Mouse (Mus musculus) heart, postnatal 36 days (tissue): ENCODE results near the gene Dpep3. TPM values are rescaled to one million over a fixed set of nuclear protein-coding genes. Genes with fewer than 3 reads are reported as not detected.
A peak's percentile ranks its signal among the peaks of the same experiment; 100 is the strongest.
"Not testable (repeated sequence)": the region's sequence is repeated elsewhere in the genome, so short reads cannot be mapped to it uniquely, and the experiment has no call there.

Source experiments
- DNase-seq, 2 experiments: peaks; one replicate each; pipeline ENCODE4 v3.0.0; 2021 to 2022
- intact Hi-C: fragments of 180-260 bp; cut with DNase I; formaldehyde crosslinking; loops from one replicate; pipeline ENCODE4 v1.15.1; 2025
- total RNA-seq, 2 experiments: library from RNA; stranded (reverse); gene quantifications; 2 replicates each; pipeline ENCODE4 v1.2.3; 2021

Dpep3 gene
- not detected for total RNA-seq

DNA sequence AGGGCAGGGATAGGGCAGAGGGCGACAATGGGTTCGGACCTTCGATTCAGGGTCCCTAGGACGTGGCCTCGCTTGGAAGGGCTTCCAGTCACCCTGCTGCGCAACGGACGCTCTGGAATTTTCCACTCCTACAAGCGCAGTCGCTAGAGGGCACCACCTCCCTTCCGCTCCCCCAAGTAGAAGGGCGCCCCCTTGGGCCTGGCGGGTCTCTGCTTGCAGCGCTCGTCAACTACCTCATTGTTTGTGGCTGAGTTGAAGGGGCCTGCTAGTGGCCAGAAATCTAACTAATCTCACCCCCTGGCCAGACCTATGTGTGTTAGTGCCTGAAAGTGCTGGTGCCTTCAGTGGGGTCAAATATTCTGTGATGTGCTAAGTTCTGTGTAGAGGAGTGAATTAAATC is at the start of gene Dpep3:
Dpep3 (minus strand) TSS at position 105 of the 400 bp plus-strand sequence.
- intact Hi-C loops, result no loop called here
- no peak for DNase-seq

DNA sequence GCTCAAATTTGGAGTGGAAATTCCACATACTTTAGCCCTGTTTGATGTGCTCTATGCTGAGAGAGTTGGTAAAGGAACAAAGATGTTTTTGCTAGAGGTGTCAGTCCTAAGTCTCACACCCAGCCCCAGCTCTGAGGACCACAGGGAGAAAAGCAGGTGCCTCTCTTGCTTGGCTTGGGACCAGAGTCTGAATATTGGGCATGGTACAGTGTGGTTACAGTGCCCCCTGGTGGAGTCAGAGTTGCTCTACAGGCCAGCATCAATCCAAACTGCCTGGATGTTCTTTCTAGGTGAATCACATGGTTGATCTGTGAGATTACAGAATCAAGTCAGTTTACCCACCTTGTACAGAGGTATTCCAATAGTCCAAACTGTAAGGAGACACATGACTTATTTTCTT is 43.3 kb upstream of the Dpep3 start:
- DNase-seq, result peak; percentile 76 to 82
- intact Hi-C loops, result loop anchor here (1.0 kb wide), 3 partner anchors 31 to 308 kb away; partner anchors contain the start of gene Dus2

DNA sequence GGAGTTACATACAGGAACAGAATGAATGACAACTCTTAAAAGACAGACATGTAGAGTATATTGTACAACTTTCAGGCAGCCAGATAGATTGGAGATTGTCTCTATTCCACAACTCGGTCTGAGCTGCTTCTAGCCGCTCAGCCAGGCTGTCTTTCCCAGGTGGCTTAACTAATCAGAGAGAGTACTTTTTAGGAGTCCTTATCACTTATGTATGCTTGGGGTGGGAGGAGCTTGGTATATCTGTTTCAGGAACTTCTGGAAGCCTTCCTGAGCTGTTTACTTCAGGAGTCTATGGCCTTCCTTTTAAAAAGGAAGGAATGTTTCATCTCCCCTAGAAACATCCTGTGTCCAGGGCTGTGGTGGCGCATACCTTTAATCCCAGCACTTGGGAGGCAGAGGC is 38.8 kb upstream of the Dpep3 start:
- intact Hi-C loops, result no loop called here

DNA sequence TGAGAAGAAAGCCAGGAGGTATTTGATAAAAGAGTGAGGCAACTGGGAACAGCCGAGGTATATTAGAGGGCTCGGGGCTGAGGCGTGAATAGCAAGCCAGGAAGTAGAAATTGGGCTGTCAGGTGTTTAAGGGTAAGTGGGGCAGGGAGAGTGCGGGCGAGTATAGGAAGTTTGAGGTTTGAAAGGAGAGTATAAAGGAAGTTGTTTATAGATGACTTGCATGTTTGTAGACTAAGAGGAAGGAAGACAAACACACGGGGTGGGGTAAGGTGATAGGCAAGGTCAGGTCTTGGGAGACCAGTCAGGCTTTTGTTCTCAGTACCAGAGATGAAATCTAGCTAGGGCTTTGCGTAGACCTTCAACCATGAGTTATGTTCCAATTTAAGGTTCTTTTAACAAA is 37.9 kb upstream of the Dpep3 start:
- no peak for DNase-seq
- intact Hi-C loops, result no loop called here

More for the DNA sequence above, 38.8 kb upstream of the Dpep3 start:
- no peak for DNase-seq

DNA sequence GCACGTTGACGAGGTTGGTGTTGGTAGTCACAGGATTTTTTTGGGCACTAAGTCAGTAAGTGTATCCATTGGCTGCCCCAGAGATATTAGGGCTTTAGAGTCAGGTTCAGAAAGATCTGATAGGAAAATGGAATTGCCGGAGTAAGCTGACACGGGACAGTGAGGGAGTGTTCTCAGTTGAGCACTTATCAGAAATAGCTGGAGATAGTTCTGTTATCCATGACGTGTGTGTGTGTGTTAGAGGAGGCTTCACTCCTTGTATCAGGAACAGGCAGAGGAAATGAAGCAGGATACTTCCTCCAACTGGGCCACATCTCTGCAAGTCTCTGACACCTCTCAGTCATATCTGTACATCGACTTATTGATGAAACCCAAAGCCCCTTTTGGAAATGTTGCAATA is 37.1 kb upstream of the Dpep3 start:
- intact Hi-C loops, result no loop called here
- DNase-seq, result no peak

DNA sequence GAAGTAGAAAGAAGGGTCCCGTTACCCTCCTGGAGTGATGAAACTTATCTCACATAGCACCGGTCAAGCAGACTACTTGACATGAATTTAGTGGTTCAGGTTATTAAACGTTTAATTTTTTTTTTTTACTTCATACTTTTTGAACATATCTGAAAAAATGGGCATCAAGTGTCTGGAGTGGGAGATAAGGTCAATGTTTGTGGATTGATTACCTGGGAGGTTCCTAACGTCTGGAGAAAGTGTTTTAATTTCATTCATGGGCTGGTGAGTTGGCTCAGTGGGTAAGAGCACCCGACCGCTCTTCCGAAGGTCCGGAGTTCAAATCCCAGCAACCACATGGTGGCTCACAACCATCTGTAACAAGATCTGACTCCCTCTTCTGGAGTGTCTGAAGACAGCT is 33.0 kb upstream of the Dpep3 start:
- DNase-seq, result not testable (repeated sequence)
- intact Hi-C loops, result loop anchor here (5.0 kb wide), 1 partner anchor 75 kb away; the partner anchor contains the start of gene Psmb10

DNA sequence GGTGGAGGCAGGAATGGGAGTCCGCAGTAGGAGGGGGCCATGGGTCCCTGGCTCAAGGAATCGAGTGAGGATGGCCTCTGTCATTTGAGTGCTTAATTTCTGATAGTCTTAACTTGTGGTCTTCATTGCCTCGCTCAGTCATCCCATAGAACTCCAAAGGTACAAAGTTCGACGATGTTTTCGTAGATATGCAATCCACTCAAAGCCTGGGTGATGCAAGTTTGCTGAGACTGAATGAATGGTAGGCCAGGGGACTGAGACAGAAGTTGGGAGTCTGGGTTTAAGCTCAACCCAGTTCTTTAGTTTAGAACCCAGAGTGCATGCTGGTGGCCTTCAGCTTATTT is 32.4 kb upstream of the Dpep3 start, which contains the start of gene Ddx28:
Ddx28 (minus strand) TSS at position 240 of the 344 bp plus-strand sequence.
- intact Hi-C loops, result loop anchor here (2.0 to 5.0 kb wide), 2 partner anchors 74 to 111 kb away; partner anchors contain the start of genes Pskh1 and Psmb10
- no peak for DNase-seq

DNA sequence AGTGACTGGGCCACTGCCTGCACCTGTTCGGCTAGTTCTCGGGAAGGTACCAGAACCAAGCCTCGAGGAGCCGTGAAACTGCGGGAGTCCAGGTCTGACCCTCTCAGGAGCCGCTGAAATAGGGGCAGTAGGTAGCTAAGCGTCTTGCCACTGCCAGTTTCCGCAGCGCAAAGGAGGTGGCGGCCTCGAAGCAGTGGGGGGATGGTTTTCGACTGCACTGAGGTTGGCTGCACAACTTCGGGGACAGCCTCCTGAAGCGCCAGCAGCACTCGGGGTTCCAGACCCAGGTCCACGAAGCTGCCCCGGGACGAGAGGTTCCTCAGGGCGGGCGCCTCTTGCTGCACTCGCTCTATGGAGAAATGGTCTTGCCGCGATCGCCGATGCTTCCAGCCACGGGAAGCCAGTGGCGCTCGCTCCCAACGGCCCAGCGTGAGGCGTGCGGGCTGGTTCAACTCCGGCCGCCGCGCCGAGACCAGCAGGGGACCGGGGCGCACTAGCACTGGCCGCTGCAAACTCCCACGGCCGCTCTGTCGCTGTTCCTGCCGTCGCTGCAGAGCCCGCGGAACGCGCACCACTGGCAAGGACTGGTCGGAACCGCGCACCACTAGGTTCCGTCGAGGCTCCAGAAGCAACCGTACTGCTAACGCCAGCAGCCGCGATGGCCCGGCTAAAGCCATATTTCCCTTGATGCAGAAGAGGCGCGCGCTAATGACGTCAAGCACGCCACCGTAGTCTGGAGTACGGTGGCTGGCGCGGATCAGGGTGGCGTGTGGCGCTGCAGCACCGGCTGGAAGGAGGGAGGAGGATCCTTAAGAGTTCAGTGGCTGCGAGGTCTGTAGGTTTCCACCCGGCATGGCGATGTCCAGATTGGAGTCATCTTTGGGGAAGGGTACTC is 31.8 kb upstream of the Dpep3 start:
- peak; percentile 91 to 92 for DNase-seq
- intact Hi-C loops, result loop anchor here (2.0 to 5.0 kb wide), 2 partner anchors 74 to 110 kb away; partner anchors contain the start of genes Pskh1 and Psmb10

DNA sequence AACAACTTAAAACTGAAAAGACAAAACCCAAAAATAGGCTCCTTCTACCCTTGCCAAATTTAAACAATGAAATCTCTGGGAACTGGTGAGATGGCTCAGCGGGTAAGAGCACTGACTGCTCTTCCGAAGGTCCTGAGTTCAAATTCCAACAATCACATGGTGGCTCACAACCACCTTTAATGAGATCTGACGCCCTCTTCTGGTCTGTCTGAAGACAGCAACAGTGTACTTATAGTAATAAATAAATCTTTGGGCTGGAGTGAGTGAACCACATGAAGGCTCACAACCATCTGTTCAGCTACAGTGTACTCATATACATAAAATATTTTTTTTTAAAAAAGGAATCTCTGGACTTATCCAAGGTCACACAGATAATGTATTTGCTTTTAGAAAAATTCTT is 28.7 kb upstream of the Dpep3 start:
- intact Hi-C loops, DNase-seq: not testable (repeated sequence)

DNA sequence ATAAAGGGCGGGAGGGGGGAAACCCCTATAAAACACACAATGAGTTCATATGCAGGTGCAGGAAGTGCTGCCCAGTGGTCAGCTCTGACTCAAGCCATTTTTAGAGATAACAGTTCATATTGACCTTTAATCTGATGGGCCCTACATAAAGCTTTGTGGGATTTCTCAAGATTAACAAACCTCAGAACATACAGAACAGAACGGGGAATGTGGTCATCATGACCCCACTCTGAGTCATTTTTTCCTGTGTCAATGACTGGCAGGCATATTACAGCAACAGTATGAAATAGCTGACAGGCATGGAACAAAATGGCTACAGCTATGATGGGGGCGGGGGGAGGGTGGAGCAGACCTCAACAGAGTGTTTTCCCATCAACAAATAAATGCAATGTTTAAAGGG is 27.9 kb upstream of the Dpep3 start:
- no peak for DNase-seq
- intact Hi-C loops, result no loop called here

DNA sequence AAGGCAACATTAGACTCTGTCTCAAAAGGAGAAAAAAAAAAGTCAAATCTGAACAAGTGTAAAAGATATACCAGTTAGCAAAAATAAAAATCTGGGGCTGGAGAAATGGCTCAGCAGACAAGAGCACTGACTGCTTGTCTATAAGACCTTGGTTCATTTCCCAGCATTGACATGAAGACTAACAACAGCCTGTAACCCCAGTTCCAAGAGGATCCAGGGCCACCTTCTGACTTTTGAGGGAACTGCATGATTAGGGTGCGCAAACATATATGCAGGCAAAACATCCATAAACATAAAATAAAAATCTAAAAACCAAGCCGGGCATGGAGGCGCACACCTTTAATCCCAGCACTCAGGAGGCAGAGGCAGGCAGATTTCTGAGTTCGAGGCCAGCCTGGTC is 27.2 kb upstream of the Dpep3 start:
- intact Hi-C loops, result no loop called here
- no peak for DNase-seq

DNA sequence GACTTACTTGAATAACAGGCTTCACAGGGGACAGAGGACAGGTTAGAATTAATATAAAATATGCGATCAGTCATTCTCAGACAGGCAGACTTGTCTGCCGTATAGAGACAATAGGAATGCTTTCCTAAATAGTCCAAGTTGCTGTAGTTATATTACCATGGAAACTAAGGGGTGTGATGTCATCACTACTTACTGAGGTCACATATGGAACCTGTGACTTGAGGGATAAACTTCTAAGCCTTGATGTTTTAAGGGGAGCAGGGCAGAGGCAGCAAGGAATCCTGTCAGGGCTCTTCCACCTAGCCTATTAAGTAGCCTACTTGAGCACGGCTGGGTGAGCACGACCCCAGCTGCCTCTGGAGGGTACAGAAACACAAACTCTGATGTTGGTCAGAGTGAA is 26.6 kb upstream of the Dpep3 start, which contains the start of gene Dpep2nb:
Dpep2nb (minus strand) TSS at position 101 of the 400 bp plus-strand sequence.
- intact Hi-C loops, result no loop called here
- DNase-seq, result no peak

DNA sequence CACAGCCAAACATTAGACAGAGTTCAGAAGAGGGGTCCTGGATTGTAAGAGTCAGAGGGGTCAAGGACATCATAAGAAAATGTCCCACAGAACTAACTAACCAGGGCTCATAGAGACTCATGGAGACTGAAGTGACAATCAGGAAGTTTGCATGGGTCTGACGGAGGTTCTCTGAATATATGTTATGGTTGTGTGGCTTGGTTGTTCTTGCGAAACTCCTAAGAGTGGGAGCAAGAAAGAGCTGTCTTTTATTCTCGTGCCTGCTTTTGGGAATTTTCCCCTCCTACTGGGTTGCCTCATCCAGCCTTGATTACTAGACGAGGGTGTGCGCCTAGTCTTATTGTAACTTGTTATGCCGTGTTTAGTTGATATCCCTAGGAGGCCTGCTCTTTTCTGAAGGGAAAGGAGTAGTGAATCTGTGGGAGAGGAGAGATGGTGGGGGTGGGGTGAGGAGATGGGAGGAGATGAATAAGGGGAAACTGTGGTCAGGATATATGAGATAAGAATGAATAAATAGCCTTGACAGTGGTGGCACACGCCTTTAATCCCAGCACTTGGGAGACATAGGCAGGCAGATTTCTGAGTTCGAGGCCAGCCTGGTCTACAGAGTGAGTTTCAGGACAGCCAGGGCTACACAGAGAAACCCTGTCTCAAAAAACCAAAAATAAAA is 25.4 kb upstream of the Dpep3 start:
- intact Hi-C loops, result no loop called here
- no peak for DNase-seq

DNA sequence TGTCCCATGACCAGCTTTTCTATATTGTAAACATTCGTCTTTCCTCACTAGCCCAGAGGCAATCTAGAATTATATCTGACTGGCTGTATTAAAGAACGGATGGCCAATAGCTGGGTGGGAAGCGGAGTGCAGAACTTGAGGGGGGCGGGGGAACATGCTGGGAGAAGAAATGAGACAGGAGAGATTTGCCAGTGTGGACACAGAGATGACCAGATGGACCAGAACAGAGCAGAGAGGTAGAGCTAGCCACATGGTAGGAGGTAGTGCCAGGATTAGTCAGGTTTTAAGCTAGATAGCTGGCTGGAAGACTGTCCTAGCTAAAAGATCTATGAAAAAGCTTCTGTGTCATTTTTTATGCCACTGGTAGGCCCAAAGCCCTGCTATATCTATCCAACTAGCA is 22.7 kb upstream of the Dpep3 start:
- intact Hi-C loops, result no loop called here
- DNase-seq, result no peak

DNA sequence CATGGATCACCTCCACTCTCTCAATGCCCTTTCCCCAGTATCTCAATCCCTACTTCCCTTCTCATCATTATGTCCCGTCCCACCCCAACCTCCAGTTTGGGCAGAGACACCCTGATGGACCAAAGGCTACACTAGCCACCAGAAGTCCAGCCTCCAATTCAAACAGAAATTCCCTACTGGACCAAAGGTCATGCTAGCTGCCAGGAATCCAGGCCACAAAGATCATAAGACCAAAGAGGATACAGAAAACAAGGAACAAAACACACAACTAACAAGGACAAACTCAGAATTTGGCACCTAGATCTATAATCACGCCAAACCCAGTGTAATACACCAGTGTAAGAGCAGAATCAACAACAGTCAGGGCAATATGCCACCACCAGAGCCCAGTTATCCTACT is 19.7 kb upstream of the Dpep3 start:
- intact Hi-C loops, result no loop called here
- DNase-seq, result no peak

DNA sequence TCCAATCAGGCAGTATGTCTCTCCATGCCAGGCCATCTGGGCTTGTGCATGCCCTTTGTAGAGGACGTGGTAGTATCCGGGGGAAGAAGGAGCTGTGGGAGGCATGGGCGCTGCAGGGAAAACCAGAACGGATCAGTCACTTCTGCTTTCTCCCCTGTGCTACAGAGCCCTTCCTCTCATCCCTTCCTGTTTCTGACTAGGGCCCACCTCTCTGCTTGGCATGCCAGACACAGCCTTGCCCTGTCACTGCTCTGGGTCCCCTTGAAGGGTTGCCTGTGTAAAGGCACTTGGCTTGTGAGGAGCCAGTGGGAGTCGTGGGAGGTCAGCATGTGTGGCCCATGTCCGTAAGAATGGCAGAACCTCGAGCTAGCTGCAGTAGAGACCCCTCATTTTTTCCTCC is 17.1 kb upstream of the Dpep3 start:
- intact Hi-C loops, result no loop called here
- DNase-seq, result no peak

DNA sequence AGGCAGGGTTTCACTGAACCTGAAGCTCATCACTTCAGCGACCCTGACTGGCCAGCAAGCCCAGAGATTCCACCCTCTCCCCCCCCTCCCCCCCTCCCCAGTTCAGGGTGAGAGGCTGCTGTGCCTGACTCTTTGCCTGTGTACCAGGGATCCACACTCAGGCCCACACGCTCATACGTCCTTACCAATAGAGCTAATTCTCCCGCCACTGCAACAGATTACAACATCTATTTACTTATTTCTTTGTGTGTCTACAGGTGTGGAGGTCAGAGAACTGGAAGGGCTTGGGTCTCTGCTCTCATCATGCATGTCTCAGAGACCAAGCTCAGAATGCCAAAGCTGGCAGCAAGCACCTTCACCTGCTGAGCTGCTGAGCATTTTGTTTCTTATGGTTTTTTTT is 14.0 kb upstream of the Dpep3 start:
- DNase-seq, result no peak
- intact Hi-C loops, result no loop called here

DNA sequence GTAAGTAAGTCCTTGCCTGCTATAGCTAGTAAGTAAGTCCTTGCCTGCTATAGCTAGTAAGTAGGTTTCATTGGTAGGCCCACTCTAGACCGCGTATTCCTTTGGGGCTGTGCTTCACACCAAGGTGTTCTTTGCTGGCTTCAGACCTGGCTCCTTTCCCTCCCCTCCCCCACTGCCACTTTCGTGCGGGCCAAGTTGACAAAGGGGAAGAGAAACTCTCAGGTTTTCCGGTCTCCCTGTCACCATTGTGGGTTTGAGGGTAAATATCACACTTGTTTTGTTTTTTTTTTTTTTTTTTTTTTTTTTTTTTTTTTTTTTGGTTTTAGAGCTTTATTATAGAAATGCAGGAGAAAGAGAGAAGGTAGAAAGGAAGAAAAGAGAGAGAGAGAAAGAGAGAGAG is 13.3 kb upstream of the Dpep3 start:
- DNase-seq, result no peak
- intact Hi-C loops, result no loop called here

DNA sequence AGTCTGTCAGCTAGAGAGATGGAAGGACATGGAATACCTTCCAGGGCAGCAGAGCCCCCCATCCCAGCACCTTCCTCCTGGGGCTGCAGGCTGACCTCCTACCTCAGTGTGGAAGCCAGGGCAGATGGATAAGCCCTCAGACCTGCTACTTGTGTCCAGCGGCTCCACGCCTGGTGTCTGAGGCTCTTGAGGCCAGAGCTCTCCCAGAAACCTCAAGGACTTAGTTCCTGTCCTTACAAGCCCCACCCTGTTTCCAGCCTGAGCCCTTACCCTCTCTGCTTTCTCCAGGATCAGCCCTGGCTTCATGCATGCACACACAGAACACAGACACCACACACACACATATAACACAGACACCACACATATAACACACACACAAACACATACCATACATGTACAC is 12.3 kb upstream of the Dpep3 start:
- intact Hi-C loops, result loop anchor here (1.0 to 2.0 kb wide), 3 partner anchors 31 to 123 kb away; no protein-coding TSS in a partner anchor
- no peak for DNase-seq

DNA sequence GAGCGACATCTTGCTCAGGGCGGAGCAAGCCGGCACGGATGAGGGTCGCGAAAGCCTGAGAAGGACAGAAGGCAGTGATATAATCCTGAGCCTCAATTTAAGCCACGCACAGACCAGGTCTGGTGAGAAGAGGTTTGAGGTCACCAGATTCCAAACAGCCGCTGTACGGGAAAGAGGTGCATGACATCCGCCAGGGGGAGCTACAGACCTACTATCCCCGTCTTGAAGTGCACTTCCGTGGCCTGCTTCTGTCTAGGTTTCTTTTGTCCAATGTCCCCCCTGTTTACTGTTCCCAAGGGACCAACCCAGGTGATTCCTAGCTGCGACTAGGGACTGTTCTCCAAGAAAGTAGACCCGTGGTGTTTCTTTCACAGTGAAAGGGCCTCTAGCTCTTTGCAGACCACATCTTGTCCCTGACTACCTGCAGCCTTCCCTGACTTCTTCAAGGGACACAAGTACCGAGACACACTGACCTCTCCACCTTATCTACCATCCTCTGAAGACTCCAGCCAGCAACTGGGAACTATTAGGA is 11.7 kb upstream of the Dpep3 start, which contains the start of gene Dus2:
Dus2 (plus strand) TSS at position 482 of the 532 bp plus-strand sequence.
- peak; percentile 84 to 85 for DNase-seq
- intact Hi-C loops, result loop anchor here (1.0 to 2.0 kb wide), 3 partner anchors 31 to 124 kb away; no protein-coding TSS in a partner anchor

DNA sequence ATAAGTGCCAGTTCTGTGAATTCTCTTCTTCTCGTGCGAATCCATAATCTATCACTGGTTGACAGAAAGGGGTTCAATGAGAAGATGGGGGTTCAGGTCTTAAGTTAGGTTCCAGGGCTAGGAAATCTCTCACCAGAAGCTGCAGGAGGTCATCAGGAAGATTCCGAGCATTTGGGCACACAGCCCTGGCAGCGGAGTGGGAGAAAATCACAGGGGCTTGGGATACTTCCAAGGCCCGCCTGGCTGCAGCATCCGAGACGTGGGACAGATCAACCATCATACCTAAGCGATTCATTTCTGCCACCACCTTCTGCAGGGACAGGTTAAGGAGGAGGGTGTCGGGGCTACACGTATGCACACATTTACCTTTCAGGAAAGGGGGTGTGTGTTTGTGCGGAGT is 9.3 kb upstream of the Dpep3 start:
- intact Hi-C loops, result no loop called here
- DNase-seq, result no peak
